Comparison of ENCODE assay signal across 12 mouse cellular contexts in the genomic region with DNA sequence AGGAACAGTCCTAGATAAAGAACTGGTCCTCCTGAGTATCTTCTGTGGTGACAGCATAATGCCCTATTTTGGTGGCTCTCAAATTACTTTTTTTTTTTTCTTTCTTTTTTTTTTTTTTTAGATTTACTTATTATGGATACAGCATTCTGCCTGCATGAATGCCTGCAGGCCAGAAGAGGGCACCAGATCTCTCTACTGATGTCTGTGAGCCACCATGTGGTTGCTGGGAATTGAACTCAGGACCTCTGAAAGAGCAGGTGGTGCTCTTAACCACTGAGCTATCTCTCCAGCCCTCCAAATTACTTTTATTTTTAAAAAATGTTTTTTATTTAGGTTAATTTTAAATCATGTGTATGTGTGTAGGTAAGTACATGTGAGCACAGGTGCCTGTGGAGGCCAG. TPM values are rescaled to one million over a fixed set of nuclear protein-coding genes. Genes with fewer than 3 reads are reported as not detected.
A peak's percentile ranks its signal among the peaks of the same experiment; 100 is the strongest.
DNase-seq lines count a peak whose midpoint lies in the region; TF ChIP-seq lines count a peak whose summit lies in the region.
"Had no signal": no experiment of that assay in that cellular context is flagged by ENCODE, and none has a peak within 500 bp of the region (broad histone marks: within the 10 kb centered on the region; RNA-seq: fewer than 3 reads in every experiment).

No protein-coding gene starts in this region.

- no peak for TF ChIP-seq POLR2A in kidney, adult 2 months (IDR thresholded peaks at IDR 0.05; ENCODE audit: low read depth, low read length)

- no peak overlapping the region for H3K27ac ChIP-seq in kidney, adult 2 months (ENCODE audit: insufficient read depth, low read depth, low read length)
- H3K27ac ChIP-seq: hindbrain, embryonic 10.5 days; stomach, embryonic 15.5 days had no signal

- TF ChIP-seq CTCF in kidney, adult 2 months (conservative IDR thresholded peaks at IDR 0.05; ENCODE audit: insufficient read depth, insufficient read length, low read depth, low read length) = peak; percentile 49

- no peak for DNase-seq in kidney, adult 2 months
- no peak for DNase-seq in kidney, adult 11 months
- DNase-seq in thymus, postnatal 0 days (ENCODE audit: low spot score) = peak; percentile 51
- no peak for DNase-seq in thymus, postnatal 36 days
- DNase-seq in ZHBTc4 (ENCODE audit: low read depth, low spot score) = peak; percentile 55
- peak; percentile 52 for DNase-seq in thymus, postnatal 4 days
- DNase-seq in cerebellum, adult 18-20 months = no peak
- DNase-seq in cerebellum, adult 11 months = no peak
- DNase-seq: kidney, postnatal 25 days; retina, postnatal 1 day had no signal

- H3K4me1 ChIP-seq in kidney, adult 2 months (ENCODE audit: control insufficient read depth, insufficient read depth, low read length) = no peaks in the 10 kb centered on the region
- H3K4me1 ChIP-seq: hindbrain, embryonic 10.5 days; stomach, embryonic 15.5 days had no signal

- H3K36me3 ChIP-seq in kidney, adult 2 months (ENCODE audit: control insufficient read depth, insufficient read depth, low read length) = no peaks in the 10 kb centered on the region; the same call in 1 of the 2 replicates
- H3K36me3 ChIP-seq: hindbrain, embryonic 10.5 days; stomach, embryonic 15.5 days had no signal

- H3K27me3 ChIP-seq in kidney, adult 2 months (replicated peaks; ENCODE audit: control insufficient read depth, insufficient read depth, low read length) = no peaks in the 10 kb centered on the region
- H3K27me3 ChIP-seq: stomach, embryonic 15.5 days had no signal

- no peak overlapping the region for H3K4me3 ChIP-seq in kidney, adult 2 months (ENCODE audit: insufficient read depth, low read depth, low read length)
- H3K4me3 ChIP-seq: hindbrain, embryonic 10.5 days; stomach, embryonic 15.5 days had no signal

RNA-seq across cellular contexts. Expression of gene Elk4, which starts 6.9 kb away (rescaled TPM):
- polyA plus RNA-seq in kidney, adult 2 months (2012; rRNA removed) = 18.4 and 27.8 TPM in 2 replicates
- polyA plus RNA-seq in thymus, postnatal 0 days (2015; fragmentation: Nextera tagmentation; extraction: Ambion mirVana) = 43.2 and 56.0 TPM in 2 replicates

RNA-seq across cellular contexts. Expression of gene Slc45a3, which starts 37.7 kb away (rescaled TPM):
- 30.5 and 37.8 TPM in 2 replicates for polyA plus RNA-seq in kidney, adult 2 months (2012; rRNA removed)
- 2.7 and 3.0 TPM in 2 replicates for polyA plus RNA-seq in thymus, postnatal 0 days (2015; fragmentation: Nextera tagmentation; extraction: Ambion mirVana)

Comparison
In these comparisons a context has a peak if more than half of its experiments do, and no peak if none do; other contexts are left out.
1. DNase-seq: peak in thymus, postnatal 0 days (single experiment), ZHBTc4 (single experiment) and thymus, postnatal 4 days (single experiment); none in kidney, adult 2 months (single experiment), kidney, adult 11 months (single experiment), thymus, postnatal 36 days (0 of 2), cerebellum, adult 18-20 months (0 of 2) and cerebellum, adult 11 months (single experiment).